Mouse (Mus musculus) frontal cortex, adult 2 months (tissue): ENCODE measurements around the gene Zfp850. TPM values are rescaled to one million over a fixed set of nuclear protein-coding genes. Genes with fewer than 3 reads are reported as not detected.
"Not testable (repeated sequence)": the region's sequence is repeated elsewhere in the genome, so short reads cannot be mapped to it uniquely, and the experiment has no call there.

Experiments used
- DNase-seq, 2 experiments: peaks; one replicate each; pipeline ENCODE4 v3.0.0; 2022; ENCODE audit warnings: low spot score in 1 of 2; ENCODE audit errors: extremely low spot score in 1 of 2
- polyA plus RNA-seq: library from polyadenylated mRNA; depleted of rRNA; stranded (reverse); fragments of >200 nt; gene quantifications from 2 replicates; pipeline ENCODE4 v1.2.3, GENCODE M21; 2012; rRNA removed

The Zfp850 gene
- polyA plus RNA-seq: 2.2 TPM in 2 replicates

- DNase-seq: peak; percentile 31 to 85
These were observed at the start of gene Zfp850 for GRCm38 (mm10) chr7:28013549-28014444. TSS of gene Zfp850 (minus strand) at chr7:28014115.

- no peak for DNase-seq
These were observed 46.1 kb upstream of the Zfp850 start for GRCm38 (mm10) chr7:28059972-28060371.

GRCm38 (mm10) chr7:28053046-28053930 lies 39.4 kb upstream of the Zfp850 start:
- no peak for DNase-seq

DNA sequence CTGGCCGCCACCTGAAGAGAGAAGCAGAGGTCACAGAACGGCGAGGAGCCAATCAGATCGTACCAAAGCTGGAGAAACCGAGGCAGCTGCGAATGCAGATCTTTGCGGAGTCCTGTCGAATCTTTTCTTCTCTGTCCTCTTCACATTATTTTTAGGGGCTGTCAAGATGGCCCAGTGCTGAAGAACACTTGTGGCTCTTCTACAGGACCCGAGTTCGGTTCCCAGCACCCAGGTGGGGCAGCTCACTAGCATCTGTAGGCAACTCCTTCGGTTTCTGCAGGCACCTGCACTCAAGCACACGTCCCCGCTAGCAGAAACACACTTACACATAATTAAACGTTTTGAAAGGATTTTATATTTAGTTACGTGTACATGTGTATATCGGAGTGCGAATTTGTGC lies 36.7 kb upstream of the Zfp850 start:
- no peak for DNase-seq

GRCm38 (mm10) chr7:28049476-28050409 lies 35.8 kb upstream of the Zfp850 start, which contains the start of gene Psmc4:
TSS of gene Psmc4 (minus strand) at chr7:28050101.
- peak; percentile 97 to 99 for DNase-seq

DNA sequence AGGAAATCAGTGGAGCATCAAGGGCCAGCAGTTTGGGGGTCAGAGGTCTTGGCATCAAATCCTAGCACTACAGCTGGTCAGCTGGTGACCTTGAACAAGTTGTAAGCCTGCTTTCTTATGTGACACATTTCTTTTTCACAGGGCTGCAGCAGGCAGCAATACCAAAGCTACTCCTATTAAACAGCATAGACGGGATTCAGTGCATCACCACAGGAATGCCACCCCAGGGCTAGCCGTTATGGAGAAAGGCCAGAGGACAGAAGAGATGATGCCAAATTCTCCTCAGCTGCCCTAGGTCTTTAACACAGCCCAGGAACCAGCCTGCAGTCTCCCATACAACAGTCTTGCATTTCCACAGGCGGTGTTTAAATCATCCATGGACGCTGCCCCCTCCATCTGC lies 30.6 kb upstream of the Zfp850 start:
- no peak for DNase-seq

GRCm38 (mm10) chr7:28014445-28014810 lies 513 bp upstream of the Zfp850 start:
- DNase-seq: no peak

GRCm38 (mm10) chr7:28010271-28010670 lies 3.6 kb downstream of the Zfp850 start:
- peak in 1 of 2 experiments; percentile 64 for DNase-seq

GRCm38 (mm10) chr7:27982197-27982596 lies 31.7 kb downstream of the Zfp850 start:
- no peak for DNase-seq

GRCm38 (mm10) chr7:27978683-27979528 lies 35.0 kb downstream of the Zfp850 start, which contains the start of gene Zfp780b:
TSS of gene Zfp780b (minus strand) at chr7:27979171.
- DNase-seq: peak; percentile 25 to 85

GRCm38 (mm10) chr7:27949451-27949850 lies 64.5 kb downstream of the Zfp850 start:
- not testable (repeated sequence) for DNase-seq

GRCm38 (mm10) chr7:27941869-27942268 lies 72.0 kb downstream of the Zfp850 start:
- DNase-seq: peak in 1 of 2 experiments; percentile 37

Other genes with a start within 250 kb of the Zfp850 start
- 3.6 and 5.0 TPM in 2 replicates for gene Zfp626, start 206.9 kb downstream of the Zfp850 start, polyA plus RNA-seq
- gene Zfp59, start 175.5 kb downstream of the Zfp850 start, polyA plus RNA-seq: 3.5 and 3.8 TPM in 2 replicates
- 0.61 and 0.98 TPM in 2 replicates for gene Zfp607a, start 156.6 kb downstream of the Zfp850 start, polyA plus RNA-seq
- 6.2 and 7.4 TPM in 2 replicates for gene Zfp974, start 84.7 kb downstream of the Zfp850 start, polyA plus RNA-seq
- 9.2 and 10.3 TPM in 2 replicates for gene Zfp780b, start 34.9 kb downstream of the Zfp850 start, polyA plus RNA-seq
- 188 and 191 TPM in 2 replicates for gene Psmc4, start 36.0 kb upstream of the Zfp850 start, polyA plus RNA-seq
- gene Fcgbp, start 57.1 kb upstream of the Zfp850 start, polyA plus RNA-seq: 0.25 and 0.32 TPM in 2 replicates
- 0.02 TPM in 1 of 2 replicates, not detected in the other for gene 9530053A07Rik, start 115.4 kb upstream of the Zfp850 start, polyA plus RNA-seq
- 90.7 and 99.6 TPM in 2 replicates for gene Fbl, start 155.6 kb upstream of the Zfp850 start, polyA plus RNA-seq
- gene Dyrk1b, start 165.4 kb upstream of the Zfp850 start, polyA plus RNA-seq: 34.0 and 36.2 TPM in 2 replicates